Mouse (Mus musculus): ENCODE data around the gene Gnas.

GRCm38 (mm10) chr2:174329663-174330615 lies 45.8 kb downstream of the Gnas start:
- TF ChIP-seq MAX (IDR thresholded peaks at IDR 0.05) (no peak), MYOG (IDR thresholded peaks at IDR 0.05; ENCODE audit: control insufficient read depth, extremely low read depth, insufficient read length) (no peak), CTCF (IDR thresholded peaks at IDR 0.05; ENCODE audit: control insufficient read depth, insufficient read depth, insufficient read length) (no peak), USF1 (IDR thresholded peaks at IDR 0.05; ENCODE audit: low read depth) (no peak), MYOD1 (IDR thresholded peaks at IDR 0.05; ENCODE audit: control insufficient read depth, insufficient read length, low read depth) (no peak), CEBPB (IDR thresholded peaks at IDR 0.05; ENCODE audit: low read depth) (no peak)
